Mouse (Mus musculus): ENCODE results near the gene Pi4k2b. TPM values are rescaled to one million over a fixed set of nuclear protein-coding genes. Genes with fewer than 3 reads are reported as not detected.
"Not testable (repeated sequence)": the region's sequence is repeated elsewhere in the genome, so short reads cannot be mapped to it uniquely, and the experiment has no call there.

Pi4k2b gene
- polyA plus RNA-seq, 1 experiment from 2014 or later, result 6.3 TPM

DNA sequence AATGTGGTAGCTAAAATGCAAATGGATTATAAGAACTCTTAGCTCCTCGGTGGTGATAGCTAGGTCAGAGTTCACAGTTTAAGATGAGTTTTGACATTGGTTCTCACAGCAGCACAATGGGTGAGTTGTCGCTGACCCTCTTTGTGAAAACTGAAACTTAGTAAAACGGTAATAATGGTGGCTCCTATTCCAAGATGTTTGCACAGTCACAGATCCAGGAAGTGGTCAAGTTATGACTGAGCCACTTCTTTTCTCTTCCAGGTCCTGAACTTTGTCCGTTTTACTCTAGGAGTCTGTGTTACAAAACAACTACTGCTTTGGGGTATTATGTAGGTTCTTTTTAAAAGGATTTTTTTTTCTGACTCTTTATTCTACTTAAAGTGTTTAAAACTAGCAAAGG lies 1.9 kb downstream of the Pi4k2b start:
- peak overlapping the region; percentile 97; the same call in 1 of the 2 replicates for H3K4me3 ChIP-seq

DNA sequence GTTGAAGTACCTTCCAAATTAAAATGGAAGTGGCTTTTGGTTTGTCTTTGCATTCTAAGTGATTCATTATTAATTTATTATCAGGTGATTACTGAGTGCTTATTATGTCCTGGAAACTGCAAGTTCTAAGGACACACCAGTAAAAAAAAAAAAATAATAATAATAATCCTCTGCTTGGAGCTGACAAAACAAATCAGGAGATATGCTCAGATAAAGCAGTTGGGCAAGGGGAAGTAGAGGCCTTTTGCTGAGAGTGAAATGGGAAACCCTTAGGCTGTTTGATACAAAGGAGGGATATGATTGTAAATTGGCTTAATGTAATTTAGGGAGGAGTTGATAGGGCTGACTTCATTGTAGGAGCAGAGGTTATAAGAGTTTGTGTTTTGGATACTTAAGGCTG lies 5.5 kb downstream of the Pi4k2b start:
- Histone ChIP-seq H3K27me3 (no peaks in the 10 kb centered on the region), H3K4me3 (no peak overlapping the region), H3K27ac (no peak overlapping the region), H3K9ac (no peak overlapping the region), H3K4me1 (replicated peaks) (peaks cover 7% of the 10 kb centered on the region), H3K36me3 (no peaks in the 10 kb centered on the region), H3K4me2 (no peak overlapping the region), H3K9me3 (replicated peaks) (no peaks in the 10 kb centered on the region)
- ATAC-seq (replicated peaks; ENCODE audit: insufficient number of reproducible peaks, insufficient read depth, low FRiP score, low read depth), result no peak

More for the DNA sequence above, 1.9 kb downstream of the Pi4k2b start:
- H3K4me2 ChIP-seq, result peak overlapping the region; percentile 70
- no peaks in the 10 kb centered on the region for H3K9me3 ChIP-seq (replicated peaks)
- H3K9ac ChIP-seq, result no peak overlapping the region
- H3K36me3 ChIP-seq, result no peaks in the 10 kb centered on the region
- no peak for ATAC-seq (replicated peaks; ENCODE audit: insufficient number of reproducible peaks, insufficient read depth, low FRiP score, low read depth)
- 59% methylated on average over 4 of the region's 4 CpGs for WGBS
- peaks cover 4% of the 10 kb centered on the region; the same call in 1 of the 2 replicates for H3K4me1 ChIP-seq (replicated peaks)
- H3K27me3 ChIP-seq, result no peaks in the 10 kb centered on the region
- H3K27ac ChIP-seq, result no peak overlapping the region

- ATAC-seq (replicated peaks; ENCODE audit: insufficient number of reproducible peaks, insufficient read depth, low FRiP score, low read depth), result no peak
- H3K9ac ChIP-seq, result no peak overlapping the region
- WGBS, result 66% methylated on average over 5 of the region's 5 CpGs
Observed at GRCm38 (mm10) chr5:52748732-52749131, 7.4 kb downstream of the Pi4k2b start.

DNA sequence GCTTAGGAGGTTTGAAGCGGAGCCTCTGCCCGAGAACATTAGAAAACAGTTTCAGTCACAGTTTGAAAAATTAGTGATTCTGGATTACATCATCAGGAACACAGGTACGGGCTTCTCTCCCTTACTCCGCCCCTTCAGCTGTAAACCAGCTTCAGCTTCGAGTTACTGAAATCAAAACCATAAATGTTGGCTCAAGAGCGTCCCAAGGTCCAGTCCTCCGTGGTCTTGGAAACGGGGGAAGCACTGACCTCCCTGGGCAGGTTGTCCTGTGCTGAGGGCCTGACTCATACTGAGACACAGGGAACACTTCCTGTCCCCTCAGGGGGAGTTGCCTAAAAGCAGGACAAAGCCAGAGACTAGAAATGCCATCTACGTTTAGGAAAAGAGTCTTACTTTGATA lies 11.8 kb downstream of the Pi4k2b start:
- ATAC-seq (replicated peaks; ENCODE audit: insufficient number of reproducible peaks, insufficient read depth, low FRiP score, low read depth), result no peak
- Histone ChIP-seq H3K4me2 (no peak overlapping the region), H3K9me3 (replicated peaks) (no peaks in the 10 kb centered on the region), H3K4me1 (replicated peaks) (peaks cover 3% of the 10 kb centered on the region; the same call in 1 of the 2 replicates), H3K36me3 (peaks cover 11% of the 10 kb centered on the region; the same call in 1 of the 2 replicates), H3K4me3 (no peak overlapping the region), H3K9ac (no peak overlapping the region), H3K27me3 (no peaks in the 10 kb centered on the region), H3K27ac (no peak overlapping the region)
- WGBS, result 81% methylated on average over 9 of the region's 9 CpGs

More at GRCm38 (mm10) chr5:52748732-52749131, 7.4 kb downstream of the Pi4k2b start:
- no peak overlapping the region for H3K4me2 ChIP-seq
- no peaks in the 10 kb centered on the region for H3K9me3 ChIP-seq (replicated peaks)
- H3K4me3 ChIP-seq, result no peak overlapping the region
- H3K27ac ChIP-seq, result no peak overlapping the region
- peaks cover 3% of the 10 kb centered on the region; the same call in 1 of the 2 replicates for H3K4me1 ChIP-seq (replicated peaks)
- no peaks in the 10 kb centered on the region for H3K27me3 ChIP-seq
- H3K36me3 ChIP-seq, result no peaks in the 10 kb centered on the region

DNA sequence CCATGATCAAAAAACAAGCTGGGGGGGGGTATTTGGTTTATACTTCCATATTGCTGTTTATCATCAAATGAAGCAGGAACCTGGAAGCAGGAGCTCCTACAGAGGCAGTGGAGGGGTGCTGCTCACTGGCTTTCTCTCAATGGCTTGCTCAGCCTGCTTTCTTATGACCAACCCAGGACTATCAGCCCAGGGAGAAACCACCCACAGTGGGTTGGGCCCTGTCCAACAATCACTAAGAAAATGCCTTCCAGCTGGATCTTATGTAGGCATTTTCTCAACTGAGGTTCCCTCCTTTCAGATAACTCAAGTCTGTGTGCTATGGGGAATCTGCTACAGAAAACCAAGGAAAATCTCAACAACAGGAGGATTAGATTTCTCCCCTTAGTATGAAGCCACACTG lies 12.8 kb downstream of the Pi4k2b start:
- Histone ChIP-seq H3K4me1 (replicated peaks) (peaks cover under 1% of the 10 kb centered on the region; the same call in 1 of the 2 replicates), H3K9ac (no peak overlapping the region), H3K9me3 (replicated peaks) (no peaks in the 10 kb centered on the region), H3K4me3 (no peak overlapping the region), H3K36me3 (peaks cover 11% of the 10 kb centered on the region; the same call in 1 of the 2 replicates), H3K27me3 (no peaks in the 10 kb centered on the region), H3K4me2 (no peak overlapping the region), H3K27ac (no peak overlapping the region)
- ATAC-seq (replicated peaks; ENCODE audit: insufficient number of reproducible peaks, insufficient read depth, low FRiP score, low read depth), result no peak

DNA sequence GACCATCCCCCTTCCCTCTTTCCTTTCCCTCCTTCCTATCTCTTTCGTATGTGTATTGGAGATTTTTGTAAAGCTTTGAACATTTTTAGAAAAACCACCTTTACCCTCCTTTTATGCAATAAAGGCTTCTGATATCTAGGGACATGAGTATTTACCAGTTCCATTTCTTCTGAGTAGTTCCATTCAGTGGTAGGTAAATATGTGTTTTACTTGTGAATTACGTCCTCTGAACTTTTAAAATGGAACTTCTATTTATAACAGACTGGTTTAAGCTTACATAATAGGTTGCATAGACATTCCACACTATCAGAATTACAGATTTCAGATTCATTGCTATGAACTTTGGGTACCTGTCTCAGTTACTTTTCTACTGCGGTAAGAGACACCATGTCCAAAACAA lies 14.0 kb downstream of the Pi4k2b start:
- Histone ChIP-seq H3K4me2 (no peak overlapping the region), H3K27ac (no peak overlapping the region), H3K36me3 (peaks cover 11% of the 10 kb centered on the region; the same call in 1 of the 2 replicates), H3K9me3 (replicated peaks) (no peaks in the 10 kb centered on the region), H3K4me3 (no peak overlapping the region), H3K4me1 (replicated peaks) (no peaks in the 10 kb centered on the region), H3K9ac (no peak overlapping the region), H3K27me3 (no peaks in the 10 kb centered on the region)
- ATAC-seq (replicated peaks; ENCODE audit: insufficient number of reproducible peaks, insufficient read depth, low FRiP score, low read depth), result no peak
- WGBS, result 80% methylated on average over 3 of the region's 3 CpGs

DNA sequence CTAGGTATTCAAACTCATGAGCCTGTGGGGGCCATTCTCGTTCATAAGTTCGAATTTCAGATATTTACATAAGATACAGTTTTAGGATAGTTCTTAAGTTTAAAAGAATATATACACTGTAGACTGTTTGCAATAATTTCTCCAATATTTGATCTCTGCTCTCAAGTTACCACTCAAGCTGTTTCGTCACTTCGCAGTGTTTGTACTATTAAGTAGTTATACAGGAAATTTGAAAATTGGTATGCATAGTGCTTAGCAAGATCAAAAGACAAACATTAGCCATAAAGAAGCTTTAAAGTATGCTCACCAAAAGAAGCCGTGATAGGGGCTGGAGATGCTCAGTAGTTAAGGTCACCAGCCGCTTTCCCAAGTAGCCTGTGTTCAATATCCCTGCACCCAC lies 14.6 kb downstream of the Pi4k2b start:
- H3K4me3 ChIP-seq, result no peak overlapping the region
- H3K4me2 ChIP-seq, result no peak overlapping the region
- no peak for ATAC-seq (replicated peaks; ENCODE audit: insufficient number of reproducible peaks, insufficient read depth, low FRiP score, low read depth)
- 90% methylated on average over 6 of the region's 6 CpGs for WGBS
- no peaks in the 10 kb centered on the region for H3K4me1 ChIP-seq (replicated peaks)
- H3K9ac ChIP-seq, result no peak overlapping the region
- H3K9me3 ChIP-seq (replicated peaks), result no peaks in the 10 kb centered on the region
- H3K27me3 ChIP-seq, result no peaks in the 10 kb centered on the region
- H3K27ac ChIP-seq, result no peak overlapping the region
- peaks cover 15% of the 10 kb centered on the region; the same call in 1 of the 2 replicates for H3K36me3 ChIP-seq

GRCm38 (mm10) chr5:52762586-52762985 lies 21.2 kb downstream of the Pi4k2b start:
- ATAC-seq (replicated peaks; ENCODE audit: insufficient number of reproducible peaks, insufficient read depth, low FRiP score, low read depth), result no peak

DNA sequence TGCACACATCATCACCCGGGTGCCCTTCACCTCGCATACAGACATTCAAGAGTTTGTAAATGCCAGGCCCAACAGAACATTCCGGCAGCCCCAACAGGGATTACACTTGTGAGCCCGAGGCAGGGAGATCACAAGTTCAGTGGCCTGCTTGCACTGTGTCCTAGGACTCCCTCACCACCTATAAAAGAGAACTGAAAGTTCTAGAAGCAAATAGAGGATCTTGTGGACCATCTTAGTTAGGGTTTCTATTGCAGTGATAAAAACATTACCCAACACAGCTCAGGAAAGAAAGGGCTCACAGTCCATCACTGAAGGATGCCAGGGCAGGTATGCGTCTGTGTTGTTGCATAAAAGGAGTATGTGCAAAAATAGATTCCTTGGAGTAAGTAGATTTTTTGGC lies 32.9 kb downstream of the Pi4k2b start:
- Histone ChIP-seq H3K4me2 (no peak overlapping the region), H3K4me1 (replicated peaks) (peaks cover 4% of the 10 kb centered on the region; the same call in 1 of the 2 replicates), H3K9me3 (replicated peaks) (no peaks in the 10 kb centered on the region), H3K36me3 (no peaks in the 10 kb centered on the region), H3K27ac (no peak overlapping the region), H3K9ac (no peak overlapping the region), H3K27me3 (no peaks in the 10 kb centered on the region), H3K4me3 (no peak overlapping the region)
- ATAC-seq (replicated peaks; ENCODE audit: insufficient number of reproducible peaks, insufficient read depth, low FRiP score, low read depth), result no peak
- 77% methylated on average over 5 of the region's 5 CpGs for WGBS

More at GRCm38 (mm10) chr5:52762586-52762985, 21.2 kb downstream of the Pi4k2b start:
- Histone ChIP-seq H3K27me3 (no peaks in the 10 kb centered on the region), H3K36me3 (peaks cover 18% of the 10 kb centered on the region; the same call in 1 of the 2 replicates), H3K9me3 (replicated peaks) (no peaks in the 10 kb centered on the region), H3K4me2 (no peak overlapping the region), H3K9ac (no peak overlapping the region), H3K4me3 (no peak overlapping the region), H3K27ac (no peak overlapping the region), H3K4me1 (replicated peaks) (no peaks in the 10 kb centered on the region)
- 72% methylated on average over 7 of the region's 7 CpGs for WGBS

DNA sequence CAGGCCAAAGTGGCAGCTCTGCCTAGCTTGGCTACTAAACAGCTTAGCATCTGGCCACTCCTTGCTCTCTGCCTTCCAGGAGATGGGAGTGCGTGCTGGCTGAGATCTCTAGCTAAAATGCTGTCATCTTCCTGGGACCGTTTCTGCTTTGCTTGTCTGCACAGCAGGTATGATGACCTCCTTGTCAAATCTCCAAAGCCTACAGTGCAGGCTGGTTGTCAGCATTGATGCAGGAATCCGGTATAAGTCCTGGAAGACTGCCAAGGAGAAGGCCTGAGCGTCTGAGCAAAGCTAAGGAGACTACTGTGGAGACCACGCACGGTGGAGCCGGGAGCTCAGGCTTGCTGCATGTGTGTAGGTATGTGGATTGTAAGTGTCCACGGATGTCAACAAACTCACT lies 33.9 kb downstream of the Pi4k2b start, which contains the start of gene Zcchc4:
Gene Zcchc4 (plus strand): TSS at position 173 of the 400 bp plus-strand sequence.
- no peak within 1 kb of the TSS for H3K27ac ChIP-seq
- ATAC-seq (replicated peaks; ENCODE audit: insufficient number of reproducible peaks, insufficient read depth, low FRiP score, low read depth), result no peak
- WGBS, result 49% methylated on average over 8 of the region's 8 CpGs
- no peak within 1 kb of the TSS for H3K4me3 ChIP-seq
- no peaks in the 10 kb centered on the region for H3K27me3 ChIP-seq
- H3K4me1 ChIP-seq (replicated peaks), result peaks cover 4% of the 10 kb centered on the region; the same call in 1 of the 2 replicates
- no peak within 1 kb of the TSS for H3K4me2 ChIP-seq
- H3K9ac ChIP-seq, result no peak within 1 kb of the TSS
- no peaks in the 10 kb centered on the region for H3K9me3 ChIP-seq (replicated peaks)
- H3K36me3 ChIP-seq, result no peaks in the 10 kb centered on the region

DNA sequence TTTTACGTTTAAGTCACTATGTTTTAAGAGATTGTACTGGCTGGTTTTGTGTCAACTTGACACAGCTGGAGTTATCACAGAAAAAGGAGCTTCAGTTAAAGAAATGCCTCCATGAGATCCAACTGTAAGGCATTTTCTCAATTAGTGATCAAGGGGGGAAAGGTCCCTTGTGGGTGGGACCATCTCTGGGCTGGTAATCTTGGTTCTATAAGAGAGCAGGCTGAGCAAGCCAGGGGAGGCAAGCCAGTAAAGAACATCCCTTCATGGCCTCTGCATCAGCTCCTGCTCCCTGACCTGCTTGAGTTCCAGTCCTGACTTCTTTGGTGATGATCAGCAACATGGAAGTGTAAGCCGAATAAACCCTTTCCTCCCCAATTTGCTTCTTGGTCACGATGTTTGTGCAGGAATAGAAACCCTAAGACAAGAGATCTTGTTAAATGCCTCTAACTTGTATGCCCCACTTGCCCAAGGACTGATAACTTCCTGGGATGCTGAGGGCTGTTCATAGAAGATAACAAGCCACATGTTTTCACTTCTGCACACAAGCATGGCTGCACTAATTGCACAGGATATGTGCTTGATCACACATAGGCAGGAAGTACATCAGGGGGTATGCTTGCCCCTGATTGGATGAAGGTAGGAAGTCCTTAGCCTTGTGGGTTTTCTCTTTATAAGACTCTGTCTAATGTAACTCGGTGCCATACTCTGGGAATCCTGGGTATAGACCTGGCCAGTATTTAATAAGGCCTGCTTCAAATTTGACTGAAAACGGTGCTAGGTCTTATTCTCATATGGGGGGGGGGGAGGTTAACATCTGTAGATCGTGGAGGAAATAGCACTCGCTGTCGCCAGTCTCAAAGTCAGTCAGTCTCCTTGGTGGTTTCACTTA lies 35.3 kb downstream of the Pi4k2b start:
- H3K27me3 ChIP-seq; H3K9me3 ChIP-seq (replicated peaks); H3K36me3 ChIP-seq; ATAC-seq (replicated peaks; ENCODE audit: insufficient number of reproducible peaks, insufficient read depth, low FRiP score, low read depth); H3K4me2 ChIP-seq; H3K9ac ChIP-seq; H3K27ac ChIP-seq; H3K4me1 ChIP-seq (replicated peaks); H3K4me3 ChIP-seq: not testable (repeated sequence)
- 84% methylated on average over 8 of the region's 8 CpGs for WGBS

All from heart, embryonic 15.5 days (tissue).